Mouse (Mus musculus) layer of hippocampus, adult 2 months (tissue): ENCODE measurements at regions not wholly inside any gene's neighbourhood (a gene's known extent, or its start where the extent isn't known, plus 50 kb on each side); places are given as distances from the start of the nearest gene placed in this dataset.
"Not testable (repeated sequence)": the region's sequence is repeated elsewhere in the genome, so short reads cannot be mapped to it uniquely, and the experiment has no call there.

Experiments
- DNase-seq, 2 experiments: peaks; one replicate each; pipeline ENCODE4 v3.0.0; 2022; ENCODE audit warnings: low spot score in 2 of 2
- H3K27ac ChIP-seq: fragments of 200-600 bp; 2 replicates; pipeline ENCODE4 v1.8.1; 2022
- H3K4me3 ChIP-seq: fragments of 200-600 bp; 2 replicates; pipeline ENCODE4 v1.8.1; 2022; ENCODE audit warnings: mild to moderate bottlenecking
- CTCF ChIP-seq: fragments of 200-600 bp; conservative IDR thresholded peaks from 2 replicates; pipeline ENCODE4 v1.8.1; 2022; ENCODE audit warnings: antibody characterized with exemption, mild to moderate bottlenecking, moderate library complexity

DNA sequence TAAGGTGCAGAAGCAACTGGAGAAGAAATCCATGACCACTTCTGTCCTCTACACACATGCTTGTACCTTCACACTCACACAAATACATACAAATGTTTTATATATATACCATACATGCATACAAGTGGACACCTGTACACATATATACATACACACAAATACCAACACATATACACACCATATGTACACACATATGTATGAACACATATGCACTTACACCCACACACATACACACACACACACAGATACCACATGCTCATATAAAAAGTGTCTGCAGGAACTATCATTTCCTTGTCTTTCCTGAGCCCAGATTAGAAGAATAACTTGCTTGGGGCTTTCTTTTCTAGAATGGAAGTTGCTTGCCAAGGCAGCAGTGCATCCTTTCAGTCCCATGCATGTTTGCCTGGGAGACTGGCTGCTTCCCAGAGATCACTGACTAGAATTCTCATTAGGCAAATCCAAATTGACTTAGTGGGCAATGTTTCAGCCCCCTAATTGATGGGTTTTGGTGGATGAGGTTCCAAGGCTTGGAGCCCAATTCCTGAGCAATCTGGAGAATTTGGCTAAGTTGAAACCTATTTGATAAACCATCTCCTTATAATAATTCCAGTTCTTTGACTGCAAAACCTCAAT lies 169.2 kb upstream of the Hddc2 start:
- Histone ChIP-seq H3K27ac (no peak overlapping the region), H3K4me3 (no peak overlapping the region)
- no peak for TF ChIP-seq CTCF
- DNase-seq, result peak; percentile 15 to 21

DNA sequence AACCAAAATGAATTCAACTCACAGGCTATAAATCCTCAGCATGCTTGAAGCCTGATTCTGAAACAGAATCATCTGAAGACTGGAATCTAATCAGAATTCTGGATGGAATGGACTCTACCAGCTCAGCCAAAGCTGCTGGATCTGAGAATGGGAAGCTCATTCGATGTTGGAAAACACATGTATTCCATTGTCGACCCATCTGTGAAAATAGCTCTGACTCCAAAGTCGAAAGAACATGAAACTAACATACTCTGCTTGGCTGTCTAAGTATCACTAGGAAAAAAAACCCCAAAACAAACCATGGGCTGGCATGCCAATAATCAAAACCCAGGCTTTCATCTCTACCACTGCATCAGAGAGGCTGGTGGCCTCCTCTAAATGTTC lies 168.7 kb upstream of the Hddc2 start:
- no peak for TF ChIP-seq CTCF
- DNase-seq, result no peak
- H3K4me3 ChIP-seq, result no peak overlapping the region
- H3K27ac ChIP-seq, result no peak overlapping the region

DNA sequence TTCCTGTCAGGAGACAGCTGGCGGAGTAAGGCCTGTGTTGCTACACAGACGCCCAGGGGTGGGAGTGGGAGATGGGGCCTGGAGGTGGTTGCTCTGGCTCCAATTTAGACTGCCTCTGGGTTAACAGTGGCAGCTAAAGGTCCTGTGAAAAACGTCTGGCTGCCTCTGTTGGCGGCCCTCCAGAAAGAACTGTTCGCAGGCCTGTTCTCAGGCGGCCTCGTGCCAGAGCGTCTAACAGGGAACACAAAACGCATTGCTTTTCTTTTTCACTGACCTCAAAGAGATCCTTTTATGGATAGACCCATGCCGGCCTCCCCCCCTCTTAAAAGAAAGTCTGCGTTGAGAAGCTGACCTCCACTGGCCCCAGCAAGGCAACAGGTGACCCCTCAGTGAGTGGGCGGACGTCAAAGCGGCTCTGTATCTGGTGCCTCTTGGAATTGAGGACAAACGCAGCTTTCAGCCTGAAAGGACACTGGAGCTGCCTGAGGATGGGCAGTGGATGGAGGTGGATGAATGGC lies 140.0 kb upstream of the Hddc2 start:
- Histone ChIP-seq H3K27ac (peak overlapping the region; percentile 33; the same call in 1 of the 2 replicates), H3K4me3 (no peak overlapping the region)
- peak; percentile 40 to 45 for DNase-seq
- TF ChIP-seq CTCF, result no peak

DNA sequence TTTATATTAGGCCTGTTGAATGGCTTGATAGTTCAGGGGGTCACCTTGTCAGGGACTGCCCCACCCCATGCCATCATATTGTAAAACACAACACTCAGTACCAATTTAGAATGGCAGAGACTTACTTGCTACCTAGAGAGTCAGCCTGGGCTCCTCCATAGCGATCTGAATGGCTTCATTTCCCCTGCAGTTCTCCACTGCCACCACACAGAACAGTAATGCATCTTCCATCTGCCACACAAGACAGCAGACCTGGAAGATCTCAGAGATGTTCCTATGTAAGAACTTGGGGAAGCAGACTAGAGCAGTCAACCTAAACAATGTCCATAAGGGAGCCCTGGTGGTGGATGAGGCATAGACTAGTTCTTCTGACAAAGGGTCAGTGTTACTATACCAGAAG lies 123.6 kb upstream of the Hddc2 start:
- H3K4me3 ChIP-seq, result no peak overlapping the region
- DNase-seq, result no peak
- peak; percentile 32 for TF ChIP-seq CTCF
- no peak overlapping the region for H3K27ac ChIP-seq

DNA sequence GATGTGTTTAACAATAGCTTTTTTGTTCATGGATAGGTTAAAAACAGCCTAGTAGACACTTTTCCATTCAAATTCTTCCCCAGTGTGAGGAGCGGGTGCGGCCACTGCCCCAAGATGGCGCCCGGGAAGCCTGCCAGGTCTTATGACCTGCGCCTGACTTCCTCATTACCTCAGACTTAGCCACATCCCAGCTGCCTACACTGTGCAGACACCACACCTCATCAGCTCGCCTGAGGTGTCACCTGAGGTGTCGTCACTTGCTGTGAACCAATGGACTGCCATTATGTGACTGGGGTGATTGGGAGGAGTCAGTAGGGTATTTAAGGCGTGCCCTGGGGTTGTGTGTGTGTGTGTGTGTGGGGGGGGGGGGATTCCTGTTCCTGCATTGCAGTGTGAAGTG lies 101.0 kb upstream of the Hddc2 start:
- not testable (repeated sequence) for H3K27ac ChIP-seq, DNase-seq, H3K4me3 ChIP-seq

DNA sequence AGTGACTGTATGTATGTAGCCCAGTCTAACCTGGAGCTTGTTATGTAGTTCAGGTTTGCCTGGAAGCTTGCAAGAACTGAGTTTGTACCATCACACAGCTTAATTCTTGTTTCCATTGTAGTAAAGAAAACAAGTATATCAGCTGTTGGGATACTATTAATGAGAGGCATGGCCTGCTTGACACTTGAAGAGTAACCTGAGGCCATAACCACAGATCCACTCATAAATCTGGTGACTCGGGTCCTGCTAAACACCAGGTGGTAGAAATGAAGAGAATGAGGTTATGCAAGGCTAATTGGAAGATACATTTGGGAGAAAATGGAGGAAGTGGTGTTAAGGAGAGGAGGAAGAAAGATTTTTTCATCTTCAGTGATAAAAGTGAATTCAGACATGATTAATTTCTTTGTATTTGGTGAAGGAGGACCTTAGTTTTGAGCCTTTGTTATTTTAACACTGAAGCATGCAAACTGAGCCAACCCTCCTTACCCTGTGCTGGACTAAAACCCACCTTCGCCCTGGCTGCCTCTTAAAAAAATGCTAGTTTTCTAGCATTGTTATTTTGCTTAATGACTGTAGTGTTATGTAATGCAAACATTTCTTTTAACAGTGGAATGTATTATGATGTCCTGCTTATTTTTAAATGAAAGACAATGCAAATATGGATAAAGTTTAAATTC lies 100.3 kb upstream of the Hddc2 start:
- no peak overlapping the region for H3K27ac ChIP-seq
- no peak for DNase-seq
- TF ChIP-seq CTCF, result no peak
- H3K4me3 ChIP-seq, result no peak overlapping the region

DNA sequence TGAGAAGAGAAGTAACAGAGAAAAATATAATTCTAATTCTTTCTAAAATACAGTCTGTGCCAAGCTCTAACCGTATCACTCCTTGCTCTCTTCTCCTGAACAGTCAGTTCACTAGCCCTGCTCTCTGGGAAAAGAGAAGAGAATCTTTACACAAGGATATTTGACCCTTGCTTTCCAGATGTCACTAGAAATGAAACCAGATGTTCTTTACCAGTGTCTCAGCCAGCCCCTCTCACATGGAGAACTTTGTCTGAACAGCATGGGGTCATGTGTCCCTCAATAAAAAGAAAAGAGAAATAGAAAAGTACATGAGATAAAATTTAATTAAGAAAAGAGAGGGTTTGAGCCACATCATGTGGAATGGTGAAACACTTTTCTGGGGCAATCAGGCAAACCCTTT lies 91.3 kb upstream of the Hddc2 start:
- no peak overlapping the region for H3K27ac ChIP-seq
- TF ChIP-seq CTCF, result no peak
- H3K4me3 ChIP-seq, result no peak overlapping the region
- DNase-seq, result no peak

DNA sequence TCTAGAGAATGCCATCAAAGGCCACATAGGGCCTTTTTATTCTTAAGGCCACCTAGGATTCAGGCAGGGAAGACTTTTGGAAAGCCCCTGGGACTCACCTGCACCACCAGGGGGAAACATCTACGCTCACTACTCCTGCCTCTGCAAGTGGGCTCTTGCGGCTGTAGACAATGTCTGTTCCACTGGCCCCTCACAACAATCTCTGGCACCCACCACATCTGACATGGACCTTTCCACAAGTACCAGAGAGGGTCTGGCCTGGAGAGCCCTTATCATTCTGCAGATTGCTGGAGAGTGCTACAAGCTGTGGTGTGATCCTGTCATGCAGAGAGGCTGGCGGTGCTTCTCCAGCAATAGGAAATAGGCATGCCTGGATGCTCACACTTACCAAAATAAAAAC lies 84.1 kb upstream of the Hddc2 start:
- no peak for TF ChIP-seq CTCF
- Histone ChIP-seq H3K27ac (no peak overlapping the region), H3K4me3 (no peak overlapping the region)
- no peak for DNase-seq

DNA sequence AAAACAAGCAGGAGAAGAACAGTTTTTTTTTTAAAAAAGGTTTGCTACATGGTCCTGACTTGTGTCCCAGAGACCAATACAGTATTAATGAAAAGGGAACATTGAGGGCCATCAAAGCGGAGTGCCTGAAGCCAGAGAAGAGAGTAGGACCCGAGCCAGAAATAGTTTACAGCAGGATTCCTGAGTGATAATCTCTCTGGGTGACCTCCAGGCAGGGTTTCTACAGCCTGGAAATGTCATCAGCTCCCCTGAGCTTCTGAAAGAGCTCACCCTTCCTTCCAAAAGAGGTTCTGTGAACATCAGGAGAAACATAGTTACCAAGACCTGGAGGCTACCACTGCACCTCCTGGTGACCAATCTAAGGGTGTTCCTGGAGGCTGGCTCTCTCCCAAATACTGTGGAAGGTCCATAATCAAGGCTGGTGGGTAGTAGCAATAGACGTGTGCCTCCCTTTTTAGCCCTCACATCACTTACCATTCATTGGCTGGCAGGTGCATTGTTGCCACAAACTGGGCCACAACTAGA lies 70.7 kb upstream of the Hddc2 start:
- DNase-seq, result no peak
- TF ChIP-seq CTCF, result no peak
- no peak overlapping the region for H3K4me3 ChIP-seq
- H3K27ac ChIP-seq, result no peak overlapping the region

DNA sequence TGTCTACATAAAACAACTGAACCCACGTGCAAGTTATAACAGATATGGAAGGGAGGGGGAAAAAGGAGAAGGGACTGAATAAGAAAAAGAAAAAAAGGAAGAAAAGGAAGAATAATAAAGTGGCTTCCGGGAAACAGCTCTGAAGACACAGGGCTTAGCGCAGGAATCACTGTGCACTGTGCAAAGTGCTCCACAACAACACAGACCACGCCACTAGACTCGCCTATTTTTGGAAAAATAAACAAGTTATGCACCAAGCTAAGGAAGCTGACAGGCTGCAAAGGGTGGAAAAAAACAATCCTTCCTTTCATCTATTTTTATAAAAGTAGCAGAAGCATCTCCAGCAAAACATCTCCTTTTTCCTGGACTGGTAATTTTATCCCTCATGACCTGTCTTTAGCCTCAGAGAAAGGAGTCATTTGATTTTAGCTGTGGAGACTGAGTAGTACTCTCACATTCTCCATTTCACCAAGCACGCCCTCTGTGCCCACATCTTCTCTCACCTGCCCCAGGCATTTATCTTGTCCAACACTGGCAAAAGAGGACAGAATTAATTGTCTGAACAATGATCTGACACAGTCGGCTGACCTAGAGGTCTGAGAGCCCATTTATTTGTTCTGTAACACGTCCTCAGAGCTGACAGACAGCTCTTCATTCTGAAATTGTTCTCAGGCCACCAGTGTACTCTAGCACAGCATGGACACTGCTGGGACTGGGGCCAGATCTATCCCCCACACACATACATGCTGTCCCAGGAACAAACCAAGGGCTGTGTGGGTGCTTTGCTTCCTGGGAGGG lies 60.4 kb upstream of the Hddc2 start:
- Histone ChIP-seq H3K27ac (peak overlapping the region; percentile 28; the same call in 1 of the 2 replicates), H3K4me3 (no peak overlapping the region)
- no peak for TF ChIP-seq CTCF
- DNase-seq, result peak in 1 of 2 experiments; percentile 6

DNA sequence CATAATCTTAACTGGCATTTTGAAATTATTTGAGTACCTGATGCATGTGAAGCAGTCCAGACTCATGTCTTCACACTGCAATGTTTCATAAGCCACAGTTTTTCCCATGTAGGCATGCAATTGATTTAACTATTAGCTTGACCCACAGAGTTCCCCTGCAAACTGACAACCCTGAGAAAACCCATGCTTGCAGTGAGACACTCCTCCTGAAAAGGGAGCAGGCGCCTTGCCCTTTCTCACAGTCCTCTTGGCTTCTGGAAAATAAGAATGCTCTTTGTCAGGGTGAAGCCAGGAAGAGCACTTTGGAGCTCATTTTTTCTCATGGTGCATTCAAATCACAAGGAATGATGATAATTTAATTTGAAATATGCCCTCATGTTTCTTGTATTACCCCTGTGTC lies 56.2 kb upstream of the Hddc2 start:
- no peak for DNase-seq
- no peak overlapping the region for H3K27ac ChIP-seq
- no peak for TF ChIP-seq CTCF
- no peak overlapping the region for H3K4me3 ChIP-seq

DNA sequence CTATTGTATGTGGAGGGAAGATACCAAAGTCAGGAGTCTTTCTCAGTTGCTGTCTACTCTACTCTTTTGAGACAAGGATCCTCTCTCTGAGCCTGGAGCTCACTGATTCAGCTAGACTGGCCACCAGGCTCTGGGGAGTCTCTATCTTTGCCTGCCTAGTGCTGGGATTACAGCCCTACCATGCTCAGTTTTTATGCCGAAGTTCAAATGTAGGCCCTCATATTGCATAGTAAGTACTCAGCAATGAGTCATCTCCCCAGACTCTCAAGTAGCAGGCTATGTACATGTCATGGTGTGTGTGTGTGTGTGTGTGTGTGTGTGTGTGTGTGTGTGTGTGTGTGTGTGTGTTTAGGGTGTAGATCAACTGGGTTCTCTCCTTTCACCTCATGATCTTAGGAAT lies 55.6 kb upstream of the Hddc2 start:
- no peak for TF ChIP-seq CTCF
- H3K4me3 ChIP-seq, result no peak overlapping the region
- DNase-seq, result no peak

DNA sequence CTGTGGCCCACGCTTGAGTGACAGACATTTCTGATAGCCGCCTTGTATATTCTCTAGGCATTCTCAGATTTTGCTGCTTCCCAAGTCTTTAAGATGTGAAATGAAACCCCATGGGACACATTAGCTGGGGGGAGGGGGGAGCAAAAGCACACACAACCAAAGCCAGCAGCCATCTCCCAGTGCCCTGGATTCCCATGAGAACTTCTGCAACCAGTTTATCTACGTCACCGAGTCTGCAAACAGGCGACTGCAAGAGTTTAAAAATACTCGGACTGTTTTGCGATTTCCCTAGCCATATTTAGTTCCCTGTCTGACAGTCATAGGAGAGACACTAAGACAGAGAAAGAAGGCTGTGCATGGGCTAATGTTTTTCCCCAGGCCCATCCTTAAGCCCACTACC lies 52.3 kb upstream of the Hddc2 start:
- no peak overlapping the region for H3K4me3 ChIP-seq
- peak overlapping the region; percentile 41; the same call in 1 of the 2 replicates for H3K27ac ChIP-seq
- no peak for DNase-seq
- TF ChIP-seq CTCF, result no peak

More for the DNA sequence above, 55.6 kb upstream of the Hddc2 start:
- H3K27ac ChIP-seq, result no peak overlapping the region
